Mouse (Mus musculus): Measurements from ENCODE around the gene Lrrc75b.
"Not testable (repeated sequence)": the region's sequence is repeated elsewhere in the genome, so short reads cannot be mapped to it uniquely, and the experiment has no call there.

Lrrc75b gene

DNA sequence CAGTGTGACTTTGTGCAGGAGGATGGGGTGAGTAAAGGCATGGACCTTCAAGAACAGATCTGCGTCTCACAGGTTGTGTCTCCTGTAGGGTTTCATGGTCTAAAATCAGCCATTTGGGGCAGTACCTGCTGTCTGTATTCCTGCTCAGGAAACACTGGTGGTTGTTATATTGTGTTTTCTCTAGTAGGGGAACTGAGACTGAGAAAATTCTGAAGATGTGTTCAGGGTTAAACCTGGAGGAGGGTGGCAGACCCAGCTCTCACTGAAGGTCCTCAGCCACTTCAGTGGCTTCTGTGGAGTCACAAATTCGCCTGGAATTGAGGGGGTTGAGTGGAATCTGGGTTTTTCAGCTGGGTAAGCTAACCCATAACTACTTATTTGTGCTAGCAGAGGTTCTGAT is 29.8 kb downstream of the Lrrc75b start:
- no peak for DNase-seq

DNA sequence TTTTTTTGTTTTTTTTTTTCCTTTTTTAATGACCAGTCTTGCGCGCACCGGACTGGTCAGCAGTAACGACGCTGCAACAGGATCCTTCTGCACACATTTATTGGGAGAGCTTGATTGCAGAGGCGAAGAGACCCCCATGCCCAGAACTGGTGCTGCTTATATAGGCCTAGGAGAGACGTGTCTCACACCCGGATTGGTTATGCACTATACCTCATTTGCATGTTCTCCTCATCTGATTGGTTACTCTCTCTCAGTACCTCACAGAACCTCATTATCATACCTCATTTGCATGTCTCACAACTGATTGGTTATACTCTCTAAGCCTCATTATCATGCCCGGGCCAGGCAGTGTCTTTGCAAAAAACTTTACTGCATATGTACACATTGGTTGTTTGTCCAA is 34.7 kb downstream of the Lrrc75b start:
- not testable (repeated sequence) for DNase-seq

DNA sequence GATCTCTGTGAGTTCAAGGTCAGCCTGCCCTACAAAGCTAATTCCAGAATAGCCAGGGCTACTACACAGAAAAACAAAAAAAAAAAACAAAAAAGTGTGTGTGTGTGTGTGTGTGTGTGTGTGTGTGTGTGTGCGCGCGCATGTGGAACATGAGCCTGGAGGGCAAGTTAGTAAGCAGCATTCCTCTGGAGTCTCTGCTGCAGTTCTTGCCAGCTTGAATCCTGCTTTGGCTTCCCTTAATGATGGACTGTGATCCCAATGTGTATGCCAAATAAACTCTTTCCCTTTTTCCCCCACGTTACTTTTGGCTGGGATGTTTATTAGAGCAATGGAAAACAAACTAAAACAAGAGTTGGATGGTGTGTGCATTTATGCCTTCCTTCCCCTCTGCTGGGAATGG is 38.5 kb downstream of the Lrrc75b start:
- DNase-seq: no peak

DNA sequence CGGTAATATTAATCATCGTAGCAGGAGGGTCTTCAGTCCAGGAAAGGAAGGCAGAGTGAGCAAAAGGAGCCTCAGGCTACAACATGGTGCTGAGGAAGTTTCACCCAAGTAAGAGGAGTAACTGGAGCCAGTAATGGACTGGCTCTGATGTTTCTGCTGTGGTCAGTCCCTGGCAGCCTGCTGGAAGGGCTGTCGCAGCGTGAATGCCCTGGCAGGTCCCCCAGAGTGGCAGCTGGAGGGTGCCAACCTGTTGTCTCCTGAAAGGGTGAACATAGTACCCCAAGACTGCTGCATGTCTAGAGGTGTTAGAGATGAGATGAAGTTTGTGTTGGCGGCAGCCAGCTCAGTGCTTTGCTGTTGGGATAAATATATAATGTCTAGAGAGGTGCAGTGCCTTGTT is 39.5 kb downstream of the Lrrc75b start:
- DNase-seq: no peak

DNA sequence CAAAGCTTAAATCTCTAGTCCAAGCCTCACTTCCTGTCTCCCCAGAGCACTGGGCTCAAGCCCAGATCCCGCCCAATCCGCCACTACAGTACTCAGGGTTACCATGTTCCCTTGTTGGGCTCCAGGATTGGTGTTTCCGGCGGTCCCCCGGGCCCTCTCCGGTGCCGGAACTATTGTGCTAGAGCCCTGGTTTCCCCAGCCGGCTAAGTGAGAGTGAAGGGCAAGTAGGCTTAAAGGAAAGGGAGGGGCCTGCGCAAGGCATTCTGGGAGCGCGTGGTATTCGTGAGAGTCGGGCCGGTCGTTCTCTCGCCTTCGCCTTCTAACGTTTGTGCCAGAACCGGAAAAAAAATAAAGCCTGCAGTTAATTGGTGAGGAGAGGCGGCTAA is 42.4 kb downstream of the Lrrc75b start, which contains the start of gene Gucd1:
TSS of gene Gucd1 (minus strand) at position 215 of the 386 bp plus-strand sequence.
- peak; percentile 99 for DNase-seq

DNA sequence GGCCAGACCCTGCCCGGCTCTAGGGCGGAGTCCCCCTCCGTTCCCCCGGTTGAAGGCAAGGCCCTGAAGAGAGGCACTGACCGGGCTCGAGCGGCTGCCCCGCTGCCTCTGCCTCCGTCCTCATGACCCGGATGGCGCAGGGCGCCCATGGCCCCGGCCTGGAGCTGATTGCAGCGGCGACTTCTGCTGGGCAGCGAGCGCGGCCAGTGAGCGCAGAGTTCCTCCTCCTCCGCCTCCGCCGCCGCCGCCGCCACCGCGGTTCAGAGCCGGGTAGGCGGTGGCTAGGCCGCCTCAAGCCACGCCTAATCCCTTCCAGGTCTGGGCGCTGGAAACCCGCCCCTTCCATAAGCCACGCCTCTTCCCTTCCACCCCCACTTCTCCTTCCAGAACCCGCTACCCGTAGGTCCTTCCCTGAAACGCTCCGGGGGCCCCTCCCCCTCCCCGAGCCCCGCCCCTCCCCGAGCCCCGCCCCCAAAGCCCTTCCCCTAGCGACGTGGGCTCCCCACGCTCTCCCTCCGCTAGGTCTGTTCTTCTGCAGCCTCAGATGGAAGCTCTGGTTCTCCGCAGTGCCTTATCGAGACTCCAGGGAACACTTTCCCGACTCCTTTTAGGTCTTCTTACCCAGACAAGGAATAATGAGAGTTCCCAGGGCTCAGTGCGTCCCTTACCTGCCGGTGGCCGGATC is 42.9 kb downstream of the Lrrc75b start, which contains the start of gene Snrpd3:
TSS of gene Snrpd3 (plus strand) at position 479 of the 685 bp plus-strand sequence.
- peak; percentile 88 for DNase-seq

DNA sequence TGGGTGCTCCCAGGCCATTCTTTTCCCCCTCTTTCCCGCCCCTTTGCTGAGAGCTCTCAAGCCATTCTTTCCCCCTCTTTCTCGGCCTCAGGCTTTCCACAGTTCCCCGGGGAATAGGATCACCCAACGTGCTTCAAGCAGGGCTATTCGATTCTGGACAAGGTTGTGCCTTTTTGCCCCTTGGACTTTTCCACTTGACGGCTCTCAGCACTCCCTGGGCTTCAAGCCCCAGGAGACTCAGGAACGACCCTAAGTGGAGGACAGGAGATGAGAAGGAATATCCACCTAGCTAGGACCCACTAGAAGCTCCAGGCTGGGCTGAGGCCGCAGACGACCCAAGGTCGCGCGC is 43.4 kb downstream of the Lrrc75b start:
- DNase-seq: no peak

DNA sequence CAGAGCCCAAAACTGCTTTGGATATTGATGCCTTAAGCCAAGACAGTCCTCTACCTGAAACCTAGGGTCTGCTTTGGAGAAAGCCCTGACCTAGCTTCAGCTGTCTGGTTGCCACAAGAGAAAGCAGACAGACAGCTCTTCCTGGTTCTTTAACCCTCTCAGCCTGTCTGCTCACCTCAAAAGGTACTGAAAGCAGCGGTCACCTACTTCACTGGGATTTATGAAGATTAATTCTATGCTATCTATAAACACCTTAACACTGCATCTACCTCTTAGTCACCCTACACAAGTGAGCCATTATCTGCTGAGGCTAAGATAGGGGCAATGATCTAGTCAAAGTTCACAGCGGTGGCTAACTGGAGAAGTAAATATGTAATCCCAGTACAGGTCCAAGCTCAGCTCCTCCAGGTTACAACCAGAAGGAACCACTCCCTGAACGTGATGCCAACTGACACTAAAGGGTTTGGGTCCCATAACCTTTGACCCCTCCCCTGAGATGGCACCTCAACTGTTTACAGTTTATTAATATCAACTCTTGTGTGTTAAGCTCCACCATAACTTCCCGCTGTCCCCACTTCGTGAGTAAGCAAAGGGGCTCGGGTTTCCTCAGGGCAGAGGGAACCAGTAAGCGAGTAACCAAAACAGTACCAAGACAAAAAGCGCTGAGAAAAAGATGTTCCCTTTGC is 43.9 kb downstream of the Lrrc75b start:
- DNase-seq: no peak

DNA sequence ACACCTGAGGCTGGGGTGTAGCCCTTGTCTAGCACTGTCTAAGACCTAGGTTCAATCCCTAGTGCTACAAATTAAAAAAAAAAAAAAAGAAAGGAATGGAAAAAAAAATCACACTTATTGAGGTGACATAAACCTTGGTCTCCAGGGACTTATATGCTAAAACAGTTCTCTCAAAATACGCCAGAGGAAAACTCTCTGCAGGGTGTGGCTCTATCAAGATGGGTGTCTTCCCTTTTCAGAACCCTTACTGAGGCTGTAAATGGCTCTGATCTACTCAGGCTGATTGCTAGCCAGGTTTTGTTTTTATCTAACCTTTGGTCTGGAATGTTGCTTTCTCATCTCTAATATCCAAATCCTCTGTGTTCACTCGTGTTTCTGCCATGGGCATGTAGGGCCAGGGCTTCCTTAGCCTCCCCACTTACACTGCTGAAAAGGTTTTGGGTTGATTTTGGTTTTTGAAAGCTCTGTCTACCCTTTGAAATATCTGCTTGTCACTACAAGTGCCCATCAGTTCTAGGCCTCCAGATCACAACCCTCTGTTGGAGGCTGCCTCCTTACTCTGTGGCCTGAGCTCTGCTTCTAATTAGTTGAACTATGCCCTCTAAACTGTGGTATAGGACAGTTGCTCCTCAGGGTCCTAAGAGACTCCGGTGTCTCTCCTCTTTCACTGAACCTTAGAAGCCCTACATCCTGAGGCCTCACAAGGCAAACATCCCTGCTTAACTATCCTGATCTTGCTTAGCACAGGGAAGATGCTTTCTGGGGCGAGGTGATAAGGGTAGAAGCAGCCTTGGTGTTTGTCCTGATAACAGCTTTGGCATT is 44.7 kb downstream of the Lrrc75b start:
- no peak for DNase-seq

DNA sequence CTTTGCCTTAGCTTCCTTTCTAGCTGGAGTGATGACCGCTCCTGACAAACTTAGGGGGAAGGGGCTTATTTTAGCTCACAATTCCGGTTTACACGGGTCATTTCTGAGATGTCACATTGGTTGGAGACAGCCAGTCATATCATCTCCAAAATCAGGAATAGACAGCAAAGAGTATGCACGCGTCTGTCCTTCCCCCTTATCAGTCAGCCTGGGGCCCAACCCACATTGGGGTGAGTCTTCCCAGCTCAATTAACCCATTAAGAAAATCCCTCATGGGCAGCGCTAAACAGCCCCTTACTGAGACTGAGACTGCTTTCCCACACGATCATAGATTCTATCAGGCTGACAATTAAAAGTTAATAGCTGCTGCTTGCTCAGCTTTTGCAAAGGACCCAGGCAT is 45.8 kb downstream of the Lrrc75b start:
- no peak for DNase-seq

DNA sequence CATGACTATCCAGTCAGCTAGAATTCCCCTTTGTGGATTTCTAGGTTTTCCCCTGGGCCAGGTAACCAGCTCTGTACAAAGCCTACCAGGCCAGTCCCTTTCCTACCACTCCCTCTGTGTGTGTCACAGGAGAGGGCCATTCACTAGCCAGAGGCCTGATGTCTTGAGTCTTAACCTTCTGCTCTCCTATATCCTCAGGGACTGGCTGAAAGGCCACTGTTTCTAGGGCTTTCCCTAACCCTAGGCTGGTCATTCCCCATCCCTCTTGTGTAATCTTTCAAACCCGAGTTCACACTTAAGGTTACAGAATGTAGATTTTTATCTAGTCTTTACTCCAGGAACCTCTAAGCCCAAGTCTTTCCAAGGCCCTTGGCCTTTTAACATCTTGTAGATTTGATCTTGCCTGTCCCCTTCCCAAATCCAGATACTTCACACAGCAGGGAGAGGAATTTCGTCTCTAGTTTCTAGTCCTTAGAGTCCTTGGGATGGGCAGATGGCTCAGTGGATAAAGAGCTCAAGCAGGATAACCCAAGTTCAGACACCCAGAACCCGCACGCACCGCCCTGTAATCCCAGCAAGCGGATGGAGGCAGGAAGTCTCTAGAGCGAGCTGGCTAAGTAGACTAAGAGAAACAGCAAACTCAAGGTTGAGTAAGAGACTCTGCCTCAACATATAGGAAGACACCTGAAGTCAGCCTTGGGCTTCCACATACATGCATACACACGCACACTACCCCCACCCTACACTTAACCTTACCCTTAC is 46.6 kb downstream of the Lrrc75b start:
- no peak for DNase-seq

DNA sequence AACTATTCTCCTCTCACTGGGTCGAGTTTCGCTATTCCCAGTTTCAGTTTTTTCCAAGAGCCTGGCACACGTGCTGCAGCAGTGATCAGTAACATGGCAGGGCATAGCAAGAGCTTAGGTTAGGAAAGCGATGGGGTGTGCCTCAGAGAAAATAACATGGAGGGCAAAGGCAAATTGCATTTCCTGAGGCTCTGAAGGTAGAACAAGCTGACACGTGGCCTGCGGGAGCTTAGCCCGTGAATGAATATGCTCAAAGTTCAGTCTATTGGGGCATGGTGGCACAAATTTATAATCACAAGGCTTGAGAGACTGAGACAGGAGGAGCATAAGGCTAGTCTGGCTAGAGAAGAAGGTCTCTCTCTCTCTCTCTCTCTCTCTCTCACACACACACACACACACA is 47.3 kb downstream of the Lrrc75b start:
- DNase-seq: no peak

DNA sequence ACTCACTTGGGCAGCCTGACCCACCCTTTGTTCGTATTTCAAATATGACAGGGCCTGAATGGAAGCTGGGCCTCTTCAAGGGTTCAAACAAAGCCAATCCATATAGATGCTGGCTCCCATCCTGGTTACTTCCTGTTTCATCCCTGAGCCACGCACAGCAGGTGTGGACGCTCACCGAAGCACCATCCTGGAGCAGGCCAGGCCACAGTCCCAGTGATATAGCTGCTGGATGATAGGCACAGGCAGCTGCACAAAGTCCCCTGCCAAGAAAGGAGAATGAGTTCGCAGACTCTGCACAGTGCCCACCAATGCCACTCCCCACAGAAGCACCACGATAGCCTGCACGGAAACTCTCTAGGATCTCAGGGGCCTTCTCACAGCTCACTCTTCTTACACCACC is 48.2 kb downstream of the Lrrc75b start:
- DNase-seq: no peak

DNA sequence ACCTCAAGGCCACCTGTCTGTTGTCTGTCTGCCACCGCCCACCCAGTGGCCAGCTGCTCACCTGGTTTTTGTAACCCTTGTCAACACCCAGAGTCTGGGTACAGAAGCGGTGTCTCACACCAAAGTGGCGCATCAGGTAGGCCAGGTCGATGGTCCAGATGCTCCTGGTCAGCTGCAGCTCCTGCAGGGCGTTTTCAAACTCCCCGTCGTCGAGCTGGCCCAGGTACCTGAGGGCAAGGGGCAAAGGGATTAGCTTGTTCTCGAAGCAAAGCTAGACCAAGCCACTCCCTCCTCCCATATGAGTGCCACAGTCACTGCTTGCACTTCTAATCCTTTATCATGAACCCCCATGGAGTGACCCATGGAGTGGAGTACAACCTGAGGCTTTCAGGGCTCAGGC is 49.1 kb downstream of the Lrrc75b start:
- no peak for DNase-seq

DNA sequence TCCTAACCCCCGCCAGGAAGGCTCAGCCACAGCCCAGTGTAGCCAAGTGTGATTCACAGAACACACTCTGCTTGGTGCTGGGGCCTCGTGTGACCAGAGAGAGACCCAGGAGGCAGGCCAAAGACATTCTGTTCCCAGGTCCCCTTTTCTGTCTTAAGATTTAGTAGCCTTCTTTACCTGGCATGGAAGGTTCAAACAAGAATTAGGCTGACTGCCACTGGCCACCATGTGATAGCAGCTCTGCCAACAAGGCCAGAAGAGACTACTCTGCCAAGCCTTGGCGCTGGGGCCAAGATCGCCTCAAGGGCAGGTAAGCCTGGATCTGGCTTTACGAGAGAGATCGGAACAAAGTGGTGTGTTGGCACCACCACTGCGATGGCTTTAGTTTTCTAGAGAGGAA is 49.7 kb downstream of the Lrrc75b start:
- peak; percentile 64 for DNase-seq

DNA sequence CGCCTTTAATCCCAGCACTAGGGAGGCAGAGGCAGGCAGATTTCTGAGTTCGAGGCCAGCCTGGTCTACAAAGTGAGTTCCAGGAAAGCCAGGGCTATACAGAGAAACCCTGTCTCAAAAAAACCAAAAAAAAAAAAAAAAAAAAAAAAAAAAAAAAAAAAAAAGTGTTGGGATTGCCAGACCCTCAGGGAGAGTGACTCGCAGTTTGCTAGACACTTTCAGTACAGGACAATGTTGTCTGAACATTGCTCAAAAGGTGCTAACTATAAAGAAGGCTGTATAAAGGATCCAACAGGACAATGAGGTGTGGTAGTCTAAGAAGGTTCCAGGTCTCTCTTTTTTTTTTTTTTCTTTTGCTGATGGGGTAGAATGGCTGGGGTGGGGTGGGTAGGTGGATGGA is 54.2 kb downstream of the Lrrc75b start:
- DNase-seq: not testable (repeated sequence)

DNA sequence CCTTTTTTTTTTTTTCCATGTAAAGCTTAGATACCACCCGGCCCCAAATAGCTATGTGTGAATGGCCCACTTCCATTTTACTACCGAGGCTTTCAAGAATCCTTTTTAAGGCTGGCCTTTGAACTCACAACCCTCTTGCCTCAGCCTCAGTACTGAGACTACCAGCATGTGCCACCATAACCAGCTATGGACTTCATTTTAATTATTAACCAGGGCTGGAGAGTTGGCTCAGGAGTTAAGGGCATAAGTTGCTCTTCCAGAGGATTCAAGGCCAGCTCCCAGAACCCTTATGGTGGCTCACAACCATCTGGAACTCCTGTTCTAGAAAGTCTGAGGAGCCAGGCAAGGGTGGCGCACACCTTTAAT is 55.0 kb downstream of the Lrrc75b start:
- DNase-seq: no peak

DNA sequence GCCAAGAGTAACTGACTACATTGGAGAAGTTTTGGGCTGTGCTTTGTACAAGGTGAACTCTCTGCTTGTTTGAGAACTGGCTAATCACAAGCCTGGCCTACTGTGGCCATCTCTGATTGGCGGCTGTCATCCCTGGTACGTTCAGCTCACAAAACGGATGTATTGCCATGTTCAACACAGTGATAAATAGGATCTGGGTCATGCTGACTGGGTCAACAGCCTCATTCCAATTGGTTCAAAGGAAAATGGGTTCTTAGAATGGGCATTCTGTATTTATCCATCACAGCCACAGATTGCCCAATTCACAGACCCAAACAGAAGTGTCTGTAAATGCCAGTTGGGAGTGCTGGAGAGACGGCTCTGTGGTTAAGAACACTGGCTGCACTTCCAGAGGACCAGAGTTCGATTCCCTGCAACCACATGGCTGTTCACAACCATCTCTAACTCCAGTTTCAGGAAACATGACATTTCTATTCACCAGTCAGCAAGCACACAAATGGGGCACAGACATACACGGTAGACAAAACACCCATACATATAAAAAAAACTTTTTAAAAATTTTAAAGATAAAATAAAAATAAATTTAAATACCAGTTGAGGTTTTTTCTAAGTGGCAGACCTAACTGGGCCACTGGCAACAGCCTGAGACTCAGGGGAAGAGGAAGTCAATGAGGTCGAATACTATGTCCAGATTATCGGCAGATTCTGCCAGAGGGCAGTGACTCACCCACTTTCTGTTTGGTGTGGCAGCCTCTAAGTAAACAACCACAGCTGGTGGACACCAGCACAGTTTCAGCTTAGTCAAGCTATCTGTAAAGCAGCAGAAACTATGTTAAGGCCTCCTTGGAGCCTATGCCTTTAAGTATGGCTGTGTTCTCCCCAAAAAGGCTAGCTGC is 55.6 kb downstream of the Lrrc75b start:
- no peak for DNase-seq

DNA sequence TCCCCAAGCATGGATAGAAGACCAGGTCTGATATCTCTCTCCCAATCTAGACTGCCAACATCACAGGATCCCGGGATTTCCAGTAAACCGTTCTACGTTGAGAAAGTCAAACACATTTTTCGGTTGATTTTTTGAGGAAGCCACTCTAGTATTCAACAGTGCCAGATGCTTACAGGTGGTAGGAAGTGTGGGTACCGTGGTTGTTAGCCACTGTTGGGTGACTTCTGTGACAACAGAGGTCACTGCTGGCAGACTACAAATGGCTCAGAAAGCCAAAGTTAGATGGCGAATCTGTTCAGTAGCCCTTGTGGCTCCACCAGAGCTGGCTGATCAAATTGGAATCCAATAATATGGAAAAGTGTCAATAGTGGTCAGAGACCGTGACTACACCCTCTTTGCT is 56.4 kb downstream of the Lrrc75b start:
- no peak for DNase-seq

DNA sequence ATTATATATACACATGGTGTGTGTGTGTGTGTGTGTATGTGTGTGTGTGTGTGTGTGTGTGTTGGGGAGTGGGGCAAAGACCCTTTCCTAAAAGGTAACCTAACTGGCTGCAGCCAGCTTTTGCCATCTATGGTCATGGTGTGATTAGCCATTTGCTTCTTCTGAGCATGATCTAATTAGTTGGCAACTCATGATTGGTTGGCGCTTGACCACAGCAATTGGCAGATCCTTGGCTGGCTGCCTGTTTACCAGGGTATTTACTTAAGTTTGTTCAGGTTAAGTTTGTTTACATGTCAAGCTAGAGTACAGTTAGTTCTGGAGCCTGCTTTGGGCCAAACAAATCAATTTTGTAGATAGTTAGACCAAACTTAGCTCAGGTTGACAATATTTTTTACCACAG is 58.5 kb downstream of the Lrrc75b start:
- no peak for DNase-seq

DNA sequence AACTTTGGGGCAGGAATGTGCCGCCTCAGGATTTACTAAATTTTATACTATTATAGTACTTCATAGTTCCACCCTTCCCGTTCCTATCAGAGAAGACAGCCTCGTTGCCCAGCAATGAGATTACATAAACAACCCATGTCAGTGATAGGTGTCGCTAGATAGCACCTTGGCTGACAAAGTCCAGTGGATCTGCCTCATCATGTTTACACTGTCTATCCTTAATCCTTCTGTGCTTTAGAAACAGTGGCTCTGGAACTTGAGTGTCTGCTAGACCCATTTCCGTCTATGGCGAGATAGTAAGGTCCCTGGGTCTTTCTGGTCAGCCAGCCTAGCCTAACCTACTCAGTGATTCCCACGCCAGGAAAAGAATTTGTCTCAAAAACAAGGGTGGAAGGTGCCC is 59.8 kb downstream of the Lrrc75b start:
- DNase-seq: no peak
